Mouse (Mus musculus) myocyte (in vitro differentiated cells): ENCODE data around the gene Cd68.

Experiments used
- CEBPB ChIP-seq: IDR thresholded peaks from 2 replicates; pipeline ENCODE4 v1.6.1; 2011; ENCODE audit warnings: mild to moderate bottlenecking, moderate library complexity; ENCODE audit not compliant: poor library complexity, insufficient read depth, severe bottlenecking
- E2F4 ChIP-seq: IDR thresholded peaks from one replicate; pipeline ENCODE4 v1.6.1; 2011; ENCODE audit warnings: mild to moderate bottlenecking, control low read depth, moderate library complexity; ENCODE audit not compliant: insufficient read depth
- MAX ChIP-seq: IDR thresholded peaks from one replicate; pipeline ENCODE4 v1.6.1; 2011; ENCODE audit warnings: low read depth, mild to moderate bottlenecking, control low read depth
- MYOD1 ChIP-seq, 3 experiments: IDR thresholded peaks; one replicate each; pipeline ENCODE4 v1.6.1; 2011; ENCODE audit warnings: control low read depth in 2 of 3, low read depth in 2 of 3, mild to moderate bottlenecking in 2 of 3, moderate library complexity in 1 of 3; ENCODE audit not compliant: insufficient read length in 2 of 3, control insufficient read depth in 1 of 3
- MYOG ChIP-seq, 3 experiments: IDR thresholded peaks; one replicate each; pipeline ENCODE4 v1.6.1; 2011; ENCODE audit warnings: control low read depth in 2 of 3, low read depth in 2 of 3, mild to moderate bottlenecking in 2 of 3; ENCODE audit not compliant: insufficient read length in 2 of 3, control insufficient read depth in 1 of 3, insufficient read depth in 1 of 3
- POLR2A ChIP-seq: IDR thresholded peaks from one replicate; pipeline ENCODE4 v1.6.1; 2011; ENCODE audit warnings: low read depth, mild to moderate bottlenecking, control low read depth, moderate library complexity; ENCODE audit not compliant: insufficient read length
- POLR2AphosphoS2 ChIP-seq: IDR thresholded peaks from one replicate; pipeline ENCODE4 v1.6.1; 2011; ENCODE audit warnings: low read depth, control low read depth; ENCODE audit not compliant: insufficient read length

DNA sequence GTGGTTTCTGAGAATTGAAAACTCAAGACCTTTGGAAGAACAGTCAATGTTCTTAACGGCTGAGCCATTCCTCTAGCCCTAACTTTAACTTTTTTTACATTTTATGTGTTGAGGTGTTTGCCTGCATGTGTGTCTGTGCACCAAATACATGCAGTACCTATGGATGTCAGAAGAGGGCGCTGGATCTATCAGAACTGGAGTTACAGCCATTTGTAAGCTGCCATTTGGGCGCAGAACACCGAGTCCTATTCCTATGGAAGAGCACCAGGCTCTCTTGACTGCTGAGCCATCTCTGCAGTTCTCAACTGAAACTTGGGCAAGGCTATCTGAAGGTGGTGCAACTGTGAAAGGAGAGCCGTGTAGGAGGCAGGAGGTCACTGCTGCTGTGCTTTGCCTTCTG, 32.6 kb upstream of the Cd68 start:
- TF ChIP-seq MYOD1 (IDR thresholded peaks at IDR 0.05; ENCODE audit: control insufficient read depth in 1 of 3, insufficient read length in 2 of 3, low read depth in 2 of 3) (no peak), CEBPB (no peak), POLR2A (no peak), POLR2AphosphoS2 (no peak), E2F4 (no peak), MAX (no peak), MYOG (IDR thresholded peaks at IDR 0.05; ENCODE audit: control insufficient read depth in 1 of 3, insufficient read depth in 1 of 3, insufficient read length in 2 of 3, low read depth in 2 of 3) (no peak)
